ENCODE assay signal across 33 mouse cellular contexts in the genomic region with DNA sequence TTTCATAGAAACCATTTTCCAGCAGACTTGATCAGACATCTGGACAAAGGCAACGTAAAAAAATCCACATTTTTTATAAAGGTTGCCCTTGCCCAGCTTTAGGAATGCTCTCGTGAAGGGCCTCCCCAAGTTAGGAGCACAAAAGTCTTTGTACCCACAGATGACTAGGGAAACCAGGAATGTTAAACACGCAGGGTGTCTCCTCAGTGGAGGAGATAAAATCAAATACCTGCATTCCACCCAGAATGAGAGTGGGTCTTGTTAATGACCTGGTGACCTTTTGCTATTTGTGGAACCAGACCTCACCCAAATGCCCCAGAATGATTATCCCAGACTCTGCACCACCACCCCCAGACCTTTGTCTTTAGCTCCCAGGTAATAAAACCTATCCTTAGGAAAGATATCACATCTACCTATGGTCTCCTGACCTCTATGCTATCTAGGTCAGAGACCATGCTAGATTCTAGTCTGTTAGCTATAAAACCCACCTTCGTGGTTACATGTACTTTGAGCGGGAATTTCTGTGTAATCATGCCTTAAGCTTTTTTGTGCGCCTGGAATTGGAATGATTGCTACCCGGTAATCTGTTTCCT.
DNase-seq lines count a peak whose midpoint lies in the region; ATAC-seq and TF ChIP-seq lines count a peak whose summit lies in the region.
"Had no signal": no experiment of that assay in that cellular context is flagged by ENCODE, and none has a peak within 500 bp of the region (broad histone marks: within the 10 kb centered on the region; RNA-seq: fewer than 3 reads in every experiment).

No protein-coding gene starts in this region.

- H3K4me1 ChIP-seq in kidney, embryonic 16.5 days (ENCODE audit: insufficient read depth, low read length), result peaks cover 25% of the 10 kb centered on the region
- peaks cover 8% of the 10 kb centered on the region; the same call in 1 of the 2 replicates for H3K4me1 ChIP-seq in lung, postnatal 0 days (ENCODE audit: insufficient read depth, low read depth, low read length)
- H3K4me1 ChIP-seq in forebrain, postnatal 0 days (ENCODE audit: insufficient read depth), result no peaks in the 10 kb centered on the region

- no peak overlapping the region for H3K9ac ChIP-seq in kidney, embryonic 16.5 days (replicated peaks; ENCODE audit: low read length)
- H3K9ac ChIP-seq in lung, postnatal 0 days (replicated peaks; ENCODE audit: low read depth), result no peak overlapping the region
- H3K9ac ChIP-seq in forebrain, postnatal 0 days, result no peak overlapping the region
- H3K9ac ChIP-seq: embryonic facial prominence, embryonic 15.5 days; forebrain, embryonic 13.5 days; heart, embryonic 12.5 days; liver, embryonic 14.5 days; midbrain, embryonic 12.5 days; neural tube, embryonic 12.5 days had no signal

- no peaks in the 10 kb centered on the region for H3K27me3 ChIP-seq in kidney, embryonic 16.5 days (ENCODE audit: insufficient read depth, low read length)
- H3K27me3 ChIP-seq in lung, postnatal 0 days (replicated peaks; ENCODE audit: insufficient read depth, low read length), result no peaks in the 10 kb centered on the region
- H3K27me3 ChIP-seq in Patski, result no peaks in the 10 kb centered on the region
- H3K27me3 ChIP-seq in forebrain, postnatal 0 days (ENCODE audit: insufficient read depth, low read length), result no peaks in the 10 kb centered on the region
- H3K27me3 ChIP-seq: CH12.LX; embryonic facial prominence, embryonic 15.5 days; forebrain, embryonic 13.5 days; heart, embryonic 12.5 days; midbrain, embryonic 12.5 days; neural tube, embryonic 12.5 days had no signal

- POLR2A ChIA-PET in Patski (lab: Charles Lee), result interaction anchor here (0.6 kb wide), 1 partner anchor 1096 kb away, joined by 3 read pairs; no protein-coding TSS in a partner anchor

- WGBS in kidney, embryonic 16.5 days, result 72% methylated on average over 7 of the region's 7 CpGs
- WGBS in lung, postnatal 0 days, result 60% methylated on average over 7 of the region's 7 CpGs
- 85% methylated on average over 7 of the region's 7 CpGs for WGBS in forebrain, postnatal 0 days

- peak; percentile 98 for TF ChIP-seq EP300 in lung, postnatal 0 days (IDR thresholded peaks at IDR 0.05)

- H3K4me3 ChIP-seq in kidney, embryonic 16.5 days (ENCODE audit: low read length), result no peak overlapping the region
- no peak overlapping the region for H3K4me3 ChIP-seq in lung, postnatal 0 days (ENCODE audit: low read depth, low read length)
- no peak overlapping the region for H3K4me3 ChIP-seq in forebrain, postnatal 0 days (ENCODE audit: low read depth, low read length)
- H3K4me3 ChIP-seq: embryonic facial prominence, embryonic 10.5 days; embryonic facial prominence, embryonic 15.5 days; forebrain, embryonic 13.5 days; heart, embryonic 12.5 days; midbrain, embryonic 12.5 days; myocyte; neural tube, embryonic 12.5 days had no signal

- DNase-seq in kidney, postnatal 4 days, result no peak
- peak; percentile 49 for DNase-seq in lung, postnatal 0 days (ENCODE audit: low spot score)
- DNase-seq in lung, postnatal 14 days, result no peak
- no peak for DNase-seq in Patski (ENCODE audit: low read depth, low spot score)
- peak; percentile 12 for DNase-seq in mesoderm, embryonic 11.5 days (ENCODE audit: low read depth, low spot score)
- DNase-seq in adrenal gland, adult (ENCODE audit: inconsistent age in 2 of 2, low spot score in 1 of 2), result no peak
- no peak for DNase-seq in forebrain, postnatal 0 days
- DNase-seq: adrenal gland, adult 8-10 months; cerebellum, postnatal 14 days; gastrocnemius, postnatal 25 days; heart, adult 18-20 months; kidney, adult 9 months; kidney, postnatal 25 days; layer of hippocampus, adult 9-11 months; liver; lung, postnatal 10 days; right cerebral cortex, adult 18-20 months; spleen, adult 18-20 months; thymus, adult 2 months; thymus, postnatal 4 days had no signal

- H3K36me3 ChIP-seq in kidney, embryonic 16.5 days (ENCODE audit: insufficient read depth, low read length), result no peaks in the 10 kb centered on the region
- no peaks in the 10 kb centered on the region for H3K36me3 ChIP-seq in lung, postnatal 0 days (ENCODE audit: insufficient read depth, low read length)
- H3K36me3 ChIP-seq in forebrain, postnatal 0 days (ENCODE audit: insufficient read depth), result no peaks in the 10 kb centered on the region
- H3K36me3 ChIP-seq: embryonic facial prominence, embryonic 10.5 days; embryonic facial prominence, embryonic 15.5 days; G1E; heart, embryonic 12.5 days; midbrain, embryonic 12.5 days; neural tube, embryonic 12.5 days had no signal

- in situ Hi-C loops in Patski (cut with MboI; ENCODE audit: low pct_unique_long_range_greater_than_20kb), result no loop called here

- CTCF ChIA-PET in Patski (lab: Charles Lee), result interaction anchor here (1.8 to 2.0 kb wide), 2 partner anchors 9 to 45 kb away, joined by 4 to 7 read pairs; no protein-coding TSS in a partner anchor

- no peak overlapping the region for H3K4me2 ChIP-seq in kidney, embryonic 16.5 days (replicated peaks; ENCODE audit: low read depth, low read length)
- no peak overlapping the region for H3K4me2 ChIP-seq in lung, postnatal 0 days (replicated peaks; ENCODE audit: low read depth, low read length)
- H3K4me2 ChIP-seq in forebrain, postnatal 0 days (ENCODE audit: low read depth), result no peak overlapping the region
- H3K4me2 ChIP-seq: embryonic facial prominence, embryonic 15.5 days; forebrain, embryonic 13.5 days; heart, embryonic 12.5 days; midbrain, embryonic 12.5 days; neural tube, embryonic 12.5 days had no signal

- H3K27ac ChIP-seq in kidney, embryonic 16.5 days (ENCODE audit: low read length), result no peak overlapping the region
- peak overlapping the region; percentile 57; the same call in 1 of the 2 replicates for H3K27ac ChIP-seq in lung, postnatal 0 days (ENCODE audit: low read length)
- no peak overlapping the region for H3K27ac ChIP-seq in forebrain, postnatal 0 days (ENCODE audit: low read depth, low read length)
- H3K27ac ChIP-seq: embryonic facial prominence, embryonic 10.5 days; embryonic facial prominence, embryonic 15.5 days; forebrain, embryonic 13.5 days; liver, embryonic 14.5 days; midbrain, embryonic 12.5 days; neural tube, embryonic 12.5 days had no signal

- ATAC-seq in kidney, embryonic 16.5 days (ENCODE audit: low FRiP score, low TSS enrichment), result peak; percentile 35; the same call in 1 of the 2 replicates
- peak; percentile 73 for ATAC-seq in lung, postnatal 0 days
- ATAC-seq in Patski, result peak; percentile 29
- no peak for ATAC-seq in forebrain, postnatal 0 days
- ATAC-seq: activated CD4-positive, CD25-positive, alpha-beta regulatory T cell, adult 4 months; forebrain, embryonic 13.5 days; hindbrain, embryonic 16.5 days had no signal

- no peak for TF ChIP-seq CTCF in lung, postnatal 0 days (IDR thresholded peaks at IDR 0.05)
- no peak for TF ChIP-seq CTCF in Patski (IDR thresholded peaks at IDR 0.05)
- no peak for TF ChIP-seq CTCF in forebrain, postnatal 0 days (IDR thresholded peaks at IDR 0.05; ENCODE audit: low read depth)

- no peaks in the 10 kb centered on the region for H3K9me3 ChIP-seq in kidney, embryonic 16.5 days (ENCODE audit: low read length)
- no peaks in the 10 kb centered on the region for H3K9me3 ChIP-seq in lung, postnatal 0 days (ENCODE audit: low read length)
- no peaks in the 10 kb centered on the region for H3K9me3 ChIP-seq in forebrain, postnatal 0 days (ENCODE audit: low read length)
- H3K9me3 ChIP-seq: embryonic facial prominence, embryonic 10.5 days; embryonic facial prominence, embryonic 15.5 days; forebrain, embryonic 13.5 days; G1E; heart, embryonic 12.5 days; midbrain, embryonic 12.5 days; neural tube, embryonic 12.5 days had no signal

Comparison
In these comparisons a context has a peak if more than half of its experiments do, and no peak if none do; other contexts are left out.
1. DNase-seq: peak in lung, postnatal 0 days (single experiment) and mesoderm, embryonic 11.5 days (single experiment); none in kidney, postnatal 4 days (0 of 2), lung, postnatal 14 days (single experiment), Patski (single experiment), adrenal gland, adult (0 of 2) and forebrain, postnatal 0 days (single experiment).